10 mouse cellular contexts compared by ENCODE assay signal in the genomic region with DNA sequence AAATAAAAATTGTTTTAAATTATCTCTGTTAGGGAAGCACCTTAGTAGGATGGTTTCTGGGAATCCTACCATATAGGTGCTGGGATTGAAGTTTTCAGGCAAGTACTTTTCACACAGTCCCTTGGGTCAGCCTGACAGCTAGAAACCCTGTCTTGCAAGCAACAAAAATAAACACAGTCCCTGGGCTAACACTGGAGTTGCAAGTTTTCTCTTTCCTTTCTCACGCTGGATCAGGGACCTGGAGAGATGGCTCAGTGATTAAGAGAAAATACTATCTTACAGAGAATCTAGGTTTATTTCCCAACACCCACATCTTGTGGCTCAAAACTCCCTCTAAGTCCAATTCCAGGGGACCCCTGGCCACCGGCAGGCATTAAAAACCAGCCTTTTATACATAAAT. TPM values are rescaled to one million over a fixed set of nuclear protein-coding genes. Genes with fewer than 3 reads are reported as not detected.
A peak's percentile ranks its signal among the peaks of the same experiment; 100 is the strongest.
DNase-seq lines count a peak whose midpoint lies in the region; ATAC-seq and TF ChIP-seq lines count a peak whose summit lies in the region.
"Had no signal": no experiment of that assay in that cellular context is flagged by ENCODE, and none has a peak within 500 bp of the region (broad histone marks: within the 10 kb centered on the region; RNA-seq: fewer than 3 reads in every experiment).

No protein-coding gene starts in this region.

- intact Hi-C loops in heart, postnatal 14 days (cut with DNase I): no loop called here

- no peak overlapping the region for H3K4me3 ChIP-seq in heart, embryonic 11.5 days (ENCODE audit: low read depth, low read length)
- no peak overlapping the region for H3K4me3 ChIP-seq in layer of hippocampus, adult 2 months
- H3K4me3 ChIP-seq in embryonic facial prominence, embryonic 11.5 days (ENCODE audit: low read depth, low read length): no peak overlapping the region
- H3K4me3 ChIP-seq: liver, embryonic 15.5 days had no signal

- DNase-seq in heart, postnatal 14 days: no peak
- no peak for DNase-seq in layer of hippocampus, adult 2 months (ENCODE audit: low spot score in 2 of 2)
- no peak for DNase-seq in layer of hippocampus, adult 18-20 months (ENCODE audit: low spot score in 2 of 2)
- peak; percentile 26 for DNase-seq in embryonic facial prominence, embryonic 11.5 days (ENCODE audit: low spot score)
- peak; percentile 14 to 35 for DNase-seq in kidney, postnatal 36 days
- no peak for DNase-seq in ovary, adult 18-20 months (ENCODE audit: low spot score)
- no peak for DNase-seq in adrenal gland, postnatal 14 days

- no peak for TF ChIP-seq CTCF in layer of hippocampus, adult 2 months (conservative IDR thresholded peaks at IDR 0.05)

- 24% methylated on average over 2 of the region's 2 CpGs for WGBS in heart, embryonic 11.5 days (ENCODE audit: insufficient replicate concordance)
- WGBS in embryonic facial prominence, embryonic 11.5 days: 43% methylated on average over 2 of the region's 2 CpGs

- peak overlapping the region; percentile 44 for H3K4me2 ChIP-seq in heart, embryonic 11.5 days
- H3K4me2 ChIP-seq in embryonic facial prominence, embryonic 11.5 days (ENCODE audit: low read depth, low read length): no peak overlapping the region
- H3K4me2 ChIP-seq: liver, embryonic 15.5 days had no signal

- no peak for ATAC-seq in heart, embryonic 11.5 days (replicated peaks; ENCODE audit: insufficient number of reproducible peaks, low FRiP score, low TSS enrichment)
- no peak for ATAC-seq in embryonic facial prominence, embryonic 11.5 days (replicated peaks; ENCODE audit: insufficient number of reproducible peaks, low FRiP score, low TSS enrichment, low read depth)
- ATAC-seq: Patski had no signal

- H3K4me1 ChIP-seq in heart, embryonic 11.5 days (ENCODE audit: control insufficient read depth, insufficient read depth, low read length): peaks cover 58% of the 10 kb centered on the region
- H3K4me1 ChIP-seq in embryonic facial prominence, embryonic 11.5 days (ENCODE audit: control insufficient read depth, insufficient read depth, low read length): peaks cover 2% of the 10 kb centered on the region

- H3K27ac ChIP-seq in heart, embryonic 11.5 days (ENCODE audit: low read depth, low read length): peak overlapping the region; percentile 96
- peak overlapping the region; percentile 91 for H3K27ac ChIP-seq in layer of hippocampus, adult 2 months
- H3K27ac ChIP-seq in embryonic facial prominence, embryonic 11.5 days (replicated peaks; ENCODE audit: low read depth, low read length): 0 out of 2 replicates have a peak overlapping the region, but pooled peaks have one; percentile 20
- H3K27ac ChIP-seq: liver, embryonic 15.5 days had no signal

- no peaks in the 10 kb centered on the region for H3K9me3 ChIP-seq in heart, embryonic 11.5 days (replicated peaks; ENCODE audit: control insufficient read depth, low read length)
- no peaks in the 10 kb centered on the region for H3K9me3 ChIP-seq in embryonic facial prominence, embryonic 11.5 days (replicated peaks; ENCODE audit: control insufficient read depth, low read length)
- H3K9me3 ChIP-seq: liver, embryonic 15.5 days had no signal

- peaks cover 11% of the 10 kb centered on the region for H3K36me3 ChIP-seq in heart, embryonic 11.5 days (ENCODE audit: control insufficient read depth, insufficient read depth, low read length)
- peaks cover 11% of the 10 kb centered on the region for H3K36me3 ChIP-seq in embryonic facial prominence, embryonic 11.5 days (replicated peaks; ENCODE audit: control insufficient read depth, insufficient read depth, low read depth, low read length)

- H3K9ac ChIP-seq in heart, embryonic 11.5 days (ENCODE audit: low read depth, low read length): peak overlapping the region; percentile 58; the same call in 1 of the 2 replicates
- H3K9ac ChIP-seq in embryonic facial prominence, embryonic 11.5 days (replicated peaks; ENCODE audit: low read length): no peak overlapping the region
- H3K9ac ChIP-seq: liver, embryonic 15.5 days had no signal

- no peaks in the 10 kb centered on the region for H3K27me3 ChIP-seq in heart, embryonic 11.5 days (ENCODE audit: control insufficient read depth, insufficient read depth, low read length)
- no peaks in the 10 kb centered on the region for H3K27me3 ChIP-seq in embryonic facial prominence, embryonic 11.5 days (ENCODE audit: control insufficient read depth, insufficient read depth, low read length)
- H3K27me3 ChIP-seq: Patski had no signal

RNA-seq across cellular contexts. Expression of a gene that starts 11.6 kb away (rescaled TPM):
- polyA plus RNA-seq in heart, embryonic 11.5 days (2014; fragmentation: Nextera tagmentation; extraction: Ambion mirVana): 11.9 and 13.6 TPM in 2 replicates
- 10 to 100 TPM; 61.2 to 64.9 TPM for total RNA-seq in heart, postnatal 14 days (2021)
- 10 to 100 TPM; 31.4 to 35.3 TPM for total RNA-seq in layer of hippocampus, adult 2 months (2021)
- 10 to 100 TPM; 33.9 to 35.3 TPM for total RNA-seq in layer of hippocampus, adult 18-20 months (2021)
- polyA plus RNA-seq in embryonic facial prominence, embryonic 11.5 days (2014; fragmentation: Nextera tagmentation; extraction: Ambion mirVana): 4.9 and 5.1 TPM in 2 replicates
- 34.3 and 41.0 TPM in 2 replicates for total RNA-seq in adrenal gland, postnatal 14 days (2021)

RNA-seq across cellular contexts. Expression of a gene that starts 22.2 kb away (rescaled TPM):
- polyA plus RNA-seq in heart, embryonic 11.5 days (2014; fragmentation: Nextera tagmentation; extraction: Ambion mirVana): 166 and 189 TPM in 2 replicates
- 10 to 100 TPM; 73.8 to 81.1 TPM for total RNA-seq in heart, postnatal 14 days (2021)
- 10 to 100 TPM; 68.9 to 69.5 TPM for total RNA-seq in layer of hippocampus, adult 2 months (2021)
- 10 to 100 TPM; 71.5 to 71.8 TPM for total RNA-seq in layer of hippocampus, adult 18-20 months (2021)
- polyA plus RNA-seq in embryonic facial prominence, embryonic 11.5 days (2014; fragmentation: Nextera tagmentation; extraction: Ambion mirVana): 286 and 292 TPM in 2 replicates
- total RNA-seq in adrenal gland, postnatal 14 days (2021): 171 and 177 TPM in 2 replicates

RNA-seq across cellular contexts. Expression of a gene that starts 34.4 kb away (rescaled TPM):
- polyA plus RNA-seq in heart, embryonic 11.5 days (2014; fragmentation: Nextera tagmentation; extraction: Ambion mirVana): 28.2 and 28.7 TPM in 2 replicates
- total RNA-seq in heart, postnatal 14 days (2021): 1 to 10 TPM; 8.7 to 9.4 TPM
- total RNA-seq in layer of hippocampus, adult 2 months (2021): 10 to 100 TPM; 17.4 to 19.5 TPM
- 10 to 100 TPM; 18.0 to 22.7 TPM for total RNA-seq in layer of hippocampus, adult 18-20 months (2021)
- 42.8 and 56.2 TPM in 2 replicates for polyA plus RNA-seq in embryonic facial prominence, embryonic 11.5 days (2014; fragmentation: Nextera tagmentation; extraction: Ambion mirVana)
- total RNA-seq in adrenal gland, postnatal 14 days (2021): 23.3 and 24.1 TPM in 2 replicates

RNA-seq across cellular contexts. Expression of a gene that starts 43.7 kb away (rescaled TPM):
- 284 and 297 TPM in 2 replicates for polyA plus RNA-seq in heart, embryonic 11.5 days (2014; fragmentation: Nextera tagmentation; extraction: Ambion mirVana)
- total RNA-seq in heart, postnatal 14 days (2021): 100 to 1,000 TPM; 111 to 116 TPM
- 100 to 1,000 TPM in 1 of 2 experiments, 10 to 100 TPM in 1; 97.9 to 103 TPM for total RNA-seq in layer of hippocampus, adult 2 months (2021)
- total RNA-seq in layer of hippocampus, adult 18-20 months (2021): 100 to 1,000 TPM; 108 to 109 TPM
- 388 and 414 TPM in 2 replicates for polyA plus RNA-seq in embryonic facial prominence, embryonic 11.5 days (2014; fragmentation: Nextera tagmentation; extraction: Ambion mirVana)
- total RNA-seq in adrenal gland, postnatal 14 days (2021): 110 and 127 TPM in 2 replicates

RNA-seq across cellular contexts. Expression of a gene that starts 43.9 kb away (rescaled TPM):
- 7.1 and 8.2 TPM in 2 replicates for polyA plus RNA-seq in heart, embryonic 11.5 days (2014; fragmentation: Nextera tagmentation; extraction: Ambion mirVana)
- 1 to 10 TPM; 1.3 to 2.7 TPM for total RNA-seq in heart, postnatal 14 days (2021)
- 10 to 100 TPM in 1 of 2 experiments, 1 to 10 TPM in 1; 8.8 to 10.3 TPM for total RNA-seq in layer of hippocampus, adult 2 months (2021)
- total RNA-seq in layer of hippocampus, adult 18-20 months (2021): 10 to 100 TPM in 1 of 2 experiments, 1 to 10 TPM in 1; 9.2 to 12.4 TPM
- polyA plus RNA-seq in embryonic facial prominence, embryonic 11.5 days (2014; fragmentation: Nextera tagmentation; extraction: Ambion mirVana): 6.8 and 7.9 TPM in 2 replicates
- total RNA-seq in adrenal gland, postnatal 14 days (2021): 4.4 and 4.7 TPM in 2 replicates

Comparison
In these comparisons a context has a peak if more than half of its experiments do, and no peak if none do; other contexts are left out.
1. H3K27ac ChIP-seq: peak in every context shown above with its lines; median percentile 96 in heart, embryonic 11.5 days; 91 in layer of hippocampus, adult 2 months; 20 in embryonic facial prominence, embryonic 11.5 days.
2. DNase-seq: peak in embryonic facial prominence, embryonic 11.5 days (single experiment) and kidney, postnatal 36 days (2 of 2); none in heart, postnatal 14 days (0 of 2), layer of hippocampus, adult 2 months (0 of 2), layer of hippocampus, adult 18-20 months (0 of 2), ovary, adult 18-20 months (single experiment) and adrenal gland, postnatal 14 days (single experiment).